Mouse (Mus musculus) bone marrow, adult 2 months (tissue): Measurements from ENCODE around the gene Ssbp4.

Experiments used
- CTCF ChIP-seq: fragments of 200-500 bp; IDR thresholded peaks from 2 replicates; pipeline ENCODE4 v1.5.1; 2011; ENCODE audit warnings: low read length, control low read depth; ENCODE audit not compliant: control insufficient read depth, insufficient read depth
- POLR2A ChIP-seq: fragments of 200-500 bp; IDR thresholded peaks from 2 replicates; pipeline ENCODE4 v1.6.1; 2011; ENCODE audit warnings: low read depth, mild to moderate bottlenecking, control low read depth, low read length, borderline replicate concordance; ENCODE audit not compliant: control insufficient read depth

DNA sequence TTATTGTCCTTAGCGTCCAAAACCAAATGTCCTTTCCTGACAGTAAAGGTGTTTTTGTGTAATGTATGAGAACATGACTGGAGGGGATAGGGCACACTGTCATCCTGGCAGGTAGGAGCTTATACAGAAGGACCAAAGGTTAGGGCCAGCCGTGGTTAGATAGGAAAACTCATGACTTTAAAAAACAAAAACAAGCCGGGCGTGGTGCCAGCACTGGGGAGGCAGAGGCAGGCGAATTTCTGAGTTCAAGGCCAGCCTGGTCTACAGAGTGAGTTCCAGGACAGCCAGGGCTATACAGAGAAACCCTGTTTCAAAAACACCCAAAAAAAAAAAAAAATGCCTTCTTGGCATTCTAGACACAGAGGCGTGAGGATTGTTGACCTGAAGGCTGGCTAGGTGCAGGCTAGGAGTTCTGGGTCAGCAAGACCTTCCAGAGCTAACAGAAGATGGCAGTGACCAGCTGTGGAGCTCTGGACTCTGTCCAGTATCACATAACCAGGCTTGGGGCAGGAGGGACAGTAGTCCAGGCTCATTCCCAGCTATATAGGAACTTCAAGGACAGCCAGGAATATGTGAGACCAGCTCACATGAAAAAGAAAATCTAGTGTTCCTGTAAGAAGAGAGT lies 44.8 kb downstream of the Ssbp4 start:
- TF ChIP-seq POLR2A = no peak
- TF ChIP-seq CTCF = no peak
